Mouse (Mus musculus) G1E (cell line): ENCODE measurements around the gene Aldoc. TPM values are rescaled to one million over a fixed set of nuclear protein-coding genes. Genes with fewer than 3 reads are reported as not detected.
A peak's percentile ranks its signal among the peaks of the same experiment; 100 is the strongest.

Source experiments
- ATAC-seq: 2 replicates; pipeline ENCODE4 v1.8.0; 2016; ENCODE audit warnings: mild to moderate bottlenecking; ENCODE audit not compliant: insufficient number of reproducible peaks, poor library complexity, low FRiP score, severe bottlenecking; ENCODE audit errors: extremely low read depth
- DNase-seq: peaks from one replicate; pipeline ENCODE4 v3.0.0; 2012; ENCODE audit warnings: low spot score
- H3K27me3 ChIP-seq: 2 replicates; pipeline ENCODE4 v1.6.1; 2012; ENCODE audit warnings: mild to moderate bottlenecking, low read length, inconsistent platforms; ENCODE audit not compliant: insufficient read depth
- H3K36me3 ChIP-seq: replicated peaks from 2 replicates; pipeline ENCODE3; 2012; ENCODE audit warnings: mild to moderate bottlenecking, inconsistent platforms
- H3K4me1 ChIP-seq: 2 replicates; pipeline ENCODE4 v1.6.1; 2012; ENCODE audit warnings: low read depth, low read length, inconsistent platforms, mixed read lengths; ENCODE audit not compliant: insufficient read depth
- H3K4me3 ChIP-seq: 2 replicates; pipeline ENCODE4 v1.5.1; 2012; ENCODE audit warnings: low read depth, mild to moderate bottlenecking, inconsistent platforms, low read length, moderate library complexity, mixed read lengths
- H3K9me3 ChIP-seq: replicated peaks from 2 replicates; pipeline ENCODE4 v1.6.1; 2012; ENCODE audit warnings: inconsistent platforms
- CTCF ChIP-seq: IDR thresholded peaks from 2 replicates; pipeline ENCODE4 v1.5.1; 2012; ENCODE audit warnings: low read depth, low read length, inconsistent platforms, mixed read lengths
- GATA1 ChIP-seq: IDR thresholded peaks from 2 replicates; pipeline ENCODE4 v1.6.1; 2012; ENCODE audit warnings: borderline replicate concordance, low read length, inconsistent platforms, mixed read lengths
- GATA2 ChIP-seq: IDR thresholded peaks from 2 replicates; pipeline ENCODE4 v1.6.1; 2012; ENCODE audit warnings: low read depth, low read length, inconsistent platforms, borderline replicate concordance
- POLR2AphosphoS5 ChIP-seq: IDR thresholded peaks from 2 replicates; pipeline ENCODE4 v1.6.1; 2012; ENCODE audit warnings: low read depth, low read length, inconsistent platforms; ENCODE audit not compliant: insufficient replicate concordance
- TAL1 ChIP-seq: conservative IDR thresholded peaks from 2 replicates; pipeline ENCODE4 v1.6.1; 2012; ENCODE audit warnings: low read depth, low read length, inconsistent platforms, mixed read lengths
- polyA plus RNA-seq: library from polyadenylated mRNA; stranded (reverse); fragments of >175 nt; gene quantifications from 2 replicates; pipeline ENCODE4 v1.2.3, GENCODE M21; 2012
- total RNA-seq, 2 experiments: library from RNA; stranded (forward) in 1 of 2; stranded (reverse) in 1 of 2; fragments of 200-1000 nt in 1 of 2; fragments of >200 nt in 1 of 2; fragmentation: Nextera tagmentation in 1 of 2; gene quantifications; 2 replicates each; pipeline ENCODE4 v1.2.3; 2014 to 2017

Aldoc gene
- total and polyA plus RNA-seq, 3 experiments: 0.83 to 10.6 (median 10.2) TPM

DNA sequence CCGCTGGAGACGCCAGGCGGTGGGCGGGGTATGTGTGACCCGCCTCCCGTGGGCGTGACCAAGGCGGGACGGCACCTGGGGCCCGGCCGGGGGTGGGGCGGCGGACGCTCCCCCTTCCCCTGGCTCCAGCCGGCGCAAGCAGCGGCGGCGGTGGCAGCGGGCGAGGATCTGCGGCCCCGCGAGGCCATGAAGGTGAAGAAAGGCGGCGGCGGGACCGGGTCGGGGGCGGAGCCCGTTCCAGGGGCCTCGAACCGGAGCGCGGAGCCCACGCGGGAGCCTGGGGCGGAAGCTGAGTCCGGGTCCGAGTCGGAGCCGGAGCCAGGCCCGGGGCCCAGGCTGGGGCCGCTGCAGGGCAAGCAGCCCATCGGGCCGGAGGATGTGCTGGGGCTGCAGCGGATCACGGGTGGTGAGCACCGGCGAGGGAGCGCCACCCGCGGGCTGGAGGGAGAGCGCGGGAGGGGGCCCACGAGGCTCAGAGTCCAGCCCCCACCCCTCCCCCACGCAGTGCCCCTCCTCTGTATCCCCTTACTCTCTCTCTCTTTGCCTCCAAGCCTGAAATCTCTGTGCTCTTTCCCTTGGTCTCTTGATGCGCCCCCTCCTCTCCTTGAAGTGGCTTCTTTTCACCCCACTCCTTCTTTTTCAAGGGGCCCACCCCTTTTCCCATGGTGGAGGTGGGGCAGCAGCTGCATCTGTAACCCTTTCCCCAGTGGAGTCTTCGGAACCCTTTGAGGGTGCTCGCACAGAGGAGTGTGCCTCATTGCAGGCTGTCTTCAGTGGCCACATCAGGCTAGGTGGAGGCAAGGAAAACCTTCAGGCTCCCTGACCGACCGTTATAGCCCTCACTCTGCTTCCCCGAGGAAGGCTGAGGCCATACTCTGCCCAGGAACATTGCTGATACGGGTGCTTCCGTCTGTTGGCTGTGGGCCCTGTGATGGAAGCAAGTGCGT, 20.9 kb downstream of the Aldoc start, which contains the start of gene Unc119:
Gene Unc119, plus strand, starts transcription at position 102 of the 947 bp plus-strand sequence.
- Histone ChIP-seq H3K36me3 (peaks cover 40% of the 10 kb centered on the region), H3K4me1 (peaks cover 50% of the 10 kb centered on the region), H3K9me3 (no peaks in the 10 kb centered on the region), H3K27me3 (no peaks in the 10 kb centered on the region; the same call in 1 of the 2 replicates), H3K4me3 (peak within 1 kb of the TSS; percentile 73)
- TF ChIP-seq CTCF (no peak), POLR2AphosphoS5 (no peak), GATA2 (no peak), GATA1 (no peak), TAL1 (no peak)
- ATAC-seq (no peak; the same call in 1 of the 2 replicates), DNase-seq (peak; percentile 81)

DNA sequence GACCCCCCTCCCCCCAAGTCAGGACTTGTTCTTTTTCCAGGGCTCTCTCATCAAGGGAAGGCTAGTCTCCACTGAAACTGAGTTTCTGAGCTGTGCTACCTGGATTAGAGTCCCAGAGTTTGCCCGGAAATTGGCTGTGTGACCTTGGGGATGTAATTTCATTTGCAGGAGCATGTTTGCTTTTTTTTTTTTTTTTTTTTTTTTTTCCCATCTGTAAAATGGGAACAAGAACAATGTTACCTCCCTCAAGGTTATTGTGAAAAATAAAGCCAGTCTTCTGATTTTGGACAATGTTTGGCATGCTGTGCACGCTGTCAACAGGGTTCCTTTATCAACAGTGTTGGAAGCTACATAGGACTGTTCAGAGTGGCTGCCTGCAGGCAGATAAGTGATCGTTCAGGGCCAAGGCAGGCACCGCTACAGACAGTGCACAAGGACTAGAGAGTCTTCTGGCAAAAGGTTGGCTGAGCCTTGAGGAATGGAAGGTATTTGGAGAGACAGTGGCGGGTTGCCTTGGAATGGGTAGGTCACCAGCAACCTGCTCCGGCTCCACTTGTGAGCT, 21.6 kb downstream of the Aldoc start:
- H3K36me3 ChIP-seq: peaks cover 34% of the 10 kb centered on the region
- H3K9me3 ChIP-seq: no peaks in the 10 kb centered on the region
- H3K4me1 ChIP-seq: peaks cover 50% of the 10 kb centered on the region
- ATAC-seq: no peak
- H3K4me3 ChIP-seq: no peak overlapping the region
- TF ChIP-seq POLR2AphosphoS5 (no peak), GATA1 (no peak), CTCF (no peak), TAL1 (no peak), GATA2 (no peak)
- H3K27me3 ChIP-seq: no peaks in the 10 kb centered on the region; the same call in none of the 2 replicates
- DNase-seq: no peak

DNA sequence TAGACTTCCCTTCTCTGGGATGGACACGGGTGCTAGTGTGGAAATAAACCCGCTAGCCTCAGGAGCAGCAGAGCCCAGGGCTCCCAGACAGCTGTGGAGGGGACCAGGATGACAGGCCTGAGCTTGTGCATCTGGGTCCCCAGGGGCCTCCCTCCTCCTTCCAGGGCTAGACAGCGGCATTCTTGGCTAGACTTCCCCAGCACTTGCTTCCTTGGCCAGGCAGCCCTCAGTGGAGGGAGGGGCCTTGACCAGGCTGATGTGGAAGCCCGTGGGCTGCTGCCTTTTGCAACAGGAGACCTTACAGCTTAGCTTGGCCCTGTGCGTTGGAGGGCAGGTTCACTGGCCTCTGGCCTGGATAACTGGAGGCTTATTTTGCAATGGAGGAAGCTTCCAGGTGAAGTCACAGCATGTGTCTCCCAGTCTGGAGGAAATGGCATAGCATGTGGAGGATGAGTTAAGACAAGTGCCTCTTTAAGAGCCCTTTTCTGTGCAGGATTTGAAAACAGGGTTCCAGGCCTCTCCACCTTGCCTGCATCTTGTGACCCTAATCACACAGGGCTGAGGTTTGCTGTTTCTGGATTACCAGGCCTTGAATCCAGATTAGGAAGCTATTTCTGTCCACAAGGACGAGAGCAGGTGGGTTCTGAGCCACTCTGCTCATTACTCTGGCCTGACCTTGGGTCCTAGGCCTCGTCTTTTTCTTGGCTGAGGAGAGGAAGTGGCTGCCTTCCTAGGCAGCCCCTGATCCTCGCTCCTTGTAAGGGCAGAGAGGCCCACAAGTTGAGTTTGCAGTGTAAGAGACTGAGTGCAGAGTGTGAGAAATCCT, 22.3 kb downstream of the Aldoc start:
- DNase-seq (no peak), ATAC-seq (no peak)
- Histone ChIP-seq H3K9me3 (no peaks in the 10 kb centered on the region), H3K36me3 (peaks cover 27% of the 10 kb centered on the region), H3K4me3 (no peak overlapping the region), H3K4me1 (peaks cover 54% of the 10 kb centered on the region), H3K27me3 (no peaks in the 10 kb centered on the region; the same call in none of the 2 replicates)
- TF ChIP-seq TAL1 (no peak), CTCF (no peak), GATA2 (no peak)

DNA sequence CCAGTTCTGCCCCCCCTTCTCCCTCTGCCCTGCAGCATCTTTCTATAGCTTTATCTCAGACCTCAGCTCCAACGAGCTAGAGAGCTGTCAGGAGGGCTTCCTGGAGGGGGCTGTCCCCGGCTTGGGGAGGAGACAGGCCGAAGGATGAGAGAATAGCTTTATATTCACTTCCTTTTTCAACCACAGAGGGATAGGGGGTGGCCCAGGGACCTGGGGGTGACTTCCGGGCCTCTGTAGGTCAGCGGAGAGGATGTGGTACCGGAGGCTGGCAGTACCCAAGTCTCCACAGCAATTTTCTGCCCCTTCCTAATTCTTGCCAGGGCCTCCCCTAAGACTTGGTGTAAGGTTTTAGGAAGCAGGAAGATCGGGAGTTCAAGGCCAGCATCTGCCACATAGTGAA, 23.0 kb downstream of the Aldoc start:
- TF ChIP-seq TAL1: no peak
- no peak for TF ChIP-seq CTCF
- no peak for TF ChIP-seq POLR2AphosphoS5
- TF ChIP-seq GATA2: no peak
- TF ChIP-seq GATA1: no peak
- H3K27me3 ChIP-seq: no peaks in the 10 kb centered on the region; the same call in none of the 2 replicates
- peaks cover 54% of the 10 kb centered on the region for H3K4me1 ChIP-seq
- no peak overlapping the region for H3K4me3 ChIP-seq
- no peaks in the 10 kb centered on the region for H3K9me3 ChIP-seq
- DNase-seq (no peak), ATAC-seq (no peak)
- H3K36me3 ChIP-seq: peaks cover 21% of the 10 kb centered on the region

DNA sequence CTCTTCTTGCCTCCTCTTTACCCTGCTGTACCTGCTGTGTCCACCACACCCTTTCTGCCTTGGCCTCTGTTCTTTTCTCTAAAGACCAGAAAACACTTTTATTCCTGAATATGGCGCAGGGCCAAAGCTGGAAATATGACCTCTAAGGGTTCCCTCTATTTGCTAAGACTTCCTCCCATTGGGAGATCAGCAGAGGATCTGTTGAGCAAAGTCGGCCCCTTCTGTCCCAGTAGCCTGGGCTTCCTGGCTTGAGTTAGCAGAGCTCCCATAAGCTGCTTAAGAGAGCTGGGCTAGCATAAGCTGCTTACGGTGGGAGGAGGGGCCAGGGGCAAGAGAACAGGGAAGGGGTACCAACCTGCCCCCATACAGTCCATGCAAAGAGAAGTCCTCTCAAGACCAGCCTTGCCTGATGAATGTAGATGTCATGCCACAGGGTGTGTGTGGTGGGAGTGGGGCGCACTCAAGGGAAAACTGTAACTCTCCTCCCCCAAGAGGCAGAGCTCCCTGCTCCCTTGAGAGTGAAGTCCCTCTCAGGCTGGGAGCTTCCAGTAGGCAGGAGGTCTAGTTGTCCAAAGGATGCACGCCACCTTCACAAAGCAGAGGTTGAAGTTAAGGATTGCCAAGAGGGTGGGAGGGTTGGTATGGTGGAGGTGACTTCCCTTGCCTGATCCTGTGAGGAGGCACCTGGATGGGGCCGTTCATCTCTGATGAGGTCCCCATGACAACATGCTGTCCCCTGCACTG, 23.7 kb downstream of the Aldoc start:
- peaks cover 14% of the 10 kb centered on the region for H3K36me3 ChIP-seq
- no peak for ATAC-seq
- no peaks in the 10 kb centered on the region; the same call in none of the 2 replicates for H3K27me3 ChIP-seq
- no peak for TF ChIP-seq POLR2AphosphoS5
- no peak for TF ChIP-seq GATA2
- TF ChIP-seq CTCF: no peak
- no peak for TF ChIP-seq GATA1
- TF ChIP-seq TAL1: no peak
- DNase-seq: no peak
- H3K9me3 ChIP-seq: no peaks in the 10 kb centered on the region
- no peak overlapping the region for H3K4me3 ChIP-seq
- peaks cover 54% of the 10 kb centered on the region for H3K4me1 ChIP-seq
